Mouse (Mus musculus): Measurements from ENCODE around the gene Avpr1b. TPM values are rescaled to one million over a fixed set of nuclear protein-coding genes. Genes with fewer than 3 reads are reported as not detected.
"Not testable (repeated sequence)": the region's sequence is repeated elsewhere in the genome, so short reads cannot be mapped to it uniquely, and the experiment has no call there.

Gene Avpr1b
- not detected in 2 replicates for polyA plus RNA-seq (2016; fragmentation: Nextera tagmentation; extraction: Ambion mirVana)

- 27% methylated on average over 12 of the region's 12 CpGs for WGBS
- no peak for DNase-seq (ENCODE audit: low spot score)
Measured at GRCm38 (mm10) chr1:131598905-131599304, at the start of gene Avpr1b. TSS of gene Avpr1b (plus strand) at chr1:131599239.

GRCm38 (mm10) chr1:131551956-131552355 is 47.1 kb upstream of the Avpr1b start:
- Histone ChIP-seq H3K4me1 (peaks cover 6% of the 10 kb centered on the region), H3K27me3 (ENCODE audit: insufficient read depth, poor library complexity, severe bottlenecking) (no peaks in the 10 kb centered on the region), H3K36me3 (no peaks in the 10 kb centered on the region), H3K9me3 (no peaks in the 10 kb centered on the region), H3K27ac (no peak overlapping the region), H3K4me3 (no peak overlapping the region)
- WGBS = 83% methylated on average over 2 of the region's 2 CpGs
- no peak for DNase-seq (ENCODE audit: low spot score)

More at GRCm38 (mm10) chr1:131598905-131599304, at the start of gene Avpr1b:
- Histone ChIP-seq H3K4me3 (peak within 1 kb of the TSS; percentile 33), H3K4me1 (peaks cover 21% of the 10 kb centered on the region), H3K27me3 (ENCODE audit: insufficient read depth, poor library complexity, severe bottlenecking) (peaks cover 26% of the 10 kb centered on the region), H3K36me3 (no peaks in the 10 kb centered on the region), H3K9me3 (no peaks in the 10 kb centered on the region), H3K27ac (no peak within 1 kb of the TSS)

GRCm38 (mm10) chr1:131553428-131553827 is 45.6 kb upstream of the Avpr1b start:
- H3K4me3 ChIP-seq = no peak overlapping the region
- no peaks in the 10 kb centered on the region for H3K36me3 ChIP-seq
- no peak overlapping the region for H3K27ac ChIP-seq
- DNase-seq (ENCODE audit: low spot score) = no peak
- no peaks in the 10 kb centered on the region for H3K9me3 ChIP-seq
- no peaks in the 10 kb centered on the region for H3K27me3 ChIP-seq (ENCODE audit: insufficient read depth, poor library complexity, severe bottlenecking)
- peaks cover 6% of the 10 kb centered on the region for H3K4me1 ChIP-seq

GRCm38 (mm10) chr1:131555042-131555812 is 43.8 kb upstream of the Avpr1b start:
- peak overlapping the region; percentile 29; the same call in 1 of the 2 replicates for H3K4me3 ChIP-seq
- H3K36me3 ChIP-seq = no peaks in the 10 kb centered on the region
- 20% methylated on average over 13 of the region's 13 CpGs for WGBS
- peaks cover 6% of the 10 kb centered on the region for H3K4me1 ChIP-seq
- H3K27ac ChIP-seq = peak overlapping the region; percentile 79
- H3K27me3 ChIP-seq (ENCODE audit: insufficient read depth, poor library complexity, severe bottlenecking) = no peaks in the 10 kb centered on the region
- peak; percentile 94 for DNase-seq (ENCODE audit: low spot score)
- H3K9me3 ChIP-seq = no peaks in the 10 kb centered on the region

GRCm38 (mm10) chr1:131560500-131560899 is 38.5 kb upstream of the Avpr1b start:
- H3K4me1 ChIP-seq = peaks cover 6% of the 10 kb centered on the region; the same call in 1 of the 2 replicates
- H3K9me3 ChIP-seq = no peaks in the 10 kb centered on the region
- H3K27me3 ChIP-seq (ENCODE audit: insufficient read depth, poor library complexity, severe bottlenecking) = no peaks in the 10 kb centered on the region
- DNase-seq (ENCODE audit: low spot score) = no peak
- H3K27ac ChIP-seq = no peak overlapping the region
- no peak overlapping the region for H3K4me3 ChIP-seq
- no peaks in the 10 kb centered on the region for H3K36me3 ChIP-seq

GRCm38 (mm10) chr1:131562081-131562480 is 37.0 kb upstream of the Avpr1b start:
- H3K4me3 ChIP-seq = no peak overlapping the region
- WGBS = 87% methylated on average over 2 of the region's 2 CpGs

GRCm38 (mm10) chr1:131566056-131566455 is 33.0 kb upstream of the Avpr1b start:
- WGBS = 46% methylated on average over 11 of the region's 11 CpGs

More at GRCm38 (mm10) chr1:131562081-131562480, 37.0 kb upstream of the Avpr1b start:
- no peak overlapping the region for H3K27ac ChIP-seq
- DNase-seq (ENCODE audit: low spot score) = no peak
- H3K27me3 ChIP-seq (ENCODE audit: insufficient read depth, poor library complexity, severe bottlenecking) = no peaks in the 10 kb centered on the region
- H3K36me3 ChIP-seq = no peaks in the 10 kb centered on the region
- H3K9me3 ChIP-seq = no peaks in the 10 kb centered on the region
- H3K4me1 ChIP-seq = peaks cover 6% of the 10 kb centered on the region; the same call in 1 of the 2 replicates

GRCm38 (mm10) chr1:131569721-131570120 is 29.3 kb upstream of the Avpr1b start:
- WGBS = 68% methylated on average over 6 of the region's 6 CpGs

More at GRCm38 (mm10) chr1:131566056-131566455, 33.0 kb upstream of the Avpr1b start:
- H3K36me3 ChIP-seq; H3K27ac ChIP-seq; DNase-seq (ENCODE audit: low spot score); H3K9me3 ChIP-seq; H3K4me1 ChIP-seq; H3K27me3 ChIP-seq (ENCODE audit: insufficient read depth, poor library complexity, severe bottlenecking); H3K4me3 ChIP-seq: not testable (repeated sequence)

GRCm38 (mm10) chr1:131570391-131570790 is 28.6 kb upstream of the Avpr1b start:
- Histone ChIP-seq H3K4me3 (no peak overlapping the region), H3K36me3 (no peaks in the 10 kb centered on the region), H3K27me3 (ENCODE audit: insufficient read depth, poor library complexity, severe bottlenecking) (no peaks in the 10 kb centered on the region), H3K9me3 (no peaks in the 10 kb centered on the region), H3K4me1 (no peaks in the 10 kb centered on the region), H3K27ac (no peak overlapping the region)
- DNase-seq (ENCODE audit: low spot score) = no peak
- 87% methylated on average over 4 of the region's 4 CpGs for WGBS

More at GRCm38 (mm10) chr1:131569721-131570120, 29.3 kb upstream of the Avpr1b start:
- no peaks in the 10 kb centered on the region for H3K9me3 ChIP-seq
- H3K36me3 ChIP-seq = no peaks in the 10 kb centered on the region
- H3K4me1 ChIP-seq = no peaks in the 10 kb centered on the region
- DNase-seq (ENCODE audit: low spot score) = no peak
- H3K27me3 ChIP-seq (ENCODE audit: insufficient read depth, poor library complexity, severe bottlenecking) = no peaks in the 10 kb centered on the region
- no peak overlapping the region for H3K27ac ChIP-seq
- no peak overlapping the region for H3K4me3 ChIP-seq

GRCm38 (mm10) chr1:131573721-131574120 is 25.3 kb upstream of the Avpr1b start:
- 88% methylated on average over 14 of the region's 14 CpGs for WGBS
- no peaks in the 10 kb centered on the region for H3K36me3 ChIP-seq
- H3K4me1 ChIP-seq = 0 out of 2 replicates have a peak, but pooled peaks cover 3% of the 10 kb centered on the region
- H3K27me3 ChIP-seq (ENCODE audit: insufficient read depth, poor library complexity, severe bottlenecking) = no peaks in the 10 kb centered on the region
- H3K4me3 ChIP-seq = no peak overlapping the region
- DNase-seq (ENCODE audit: low spot score) = peak; percentile 82
- no peak overlapping the region for H3K27ac ChIP-seq
- H3K9me3 ChIP-seq = no peaks in the 10 kb centered on the region

- H3K4me1 ChIP-seq = peaks cover 22% of the 10 kb centered on the region
- H3K4me3 ChIP-seq = no peak overlapping the region
- H3K27ac ChIP-seq = 0 out of 2 replicates have a peak overlapping the region, but pooled peaks have one; percentile 24
- H3K27me3 ChIP-seq (ENCODE audit: insufficient read depth, poor library complexity, severe bottlenecking) = no peaks in the 10 kb centered on the region
- no peaks in the 10 kb centered on the region for H3K36me3 ChIP-seq
- no peaks in the 10 kb centered on the region for H3K9me3 ChIP-seq
- no peak for DNase-seq (ENCODE audit: low spot score)
- 75% methylated on average over 17 of the region's 17 CpGs for WGBS
Measured at GRCm38 (mm10) chr1:131578943-131579680, 19.9 kb upstream of the Avpr1b start.

GRCm38 (mm10) chr1:131580389-131580788 is 18.6 kb upstream of the Avpr1b start:
- Histone ChIP-seq H3K36me3 (no peaks in the 10 kb centered on the region), H3K27ac (0 out of 2 replicates have a peak overlapping the region, but pooled peaks have one; percentile 22), H3K4me1 (peaks cover 22% of the 10 kb centered on the region), H3K4me3 (no peak overlapping the region), H3K9me3 (no peaks in the 10 kb centered on the region), H3K27me3 (ENCODE audit: insufficient read depth, poor library complexity, severe bottlenecking) (no peaks in the 10 kb centered on the region)
- no peak for DNase-seq (ENCODE audit: low spot score)
- 47% methylated on average over 4 of the region's 4 CpGs for WGBS

GRCm38 (mm10) chr1:131583598-131583997 is 15.4 kb upstream of the Avpr1b start:
- 75% methylated on average over 3 of the region's 3 CpGs for WGBS
- H3K27me3 ChIP-seq (ENCODE audit: insufficient read depth, poor library complexity, severe bottlenecking) = no peaks in the 10 kb centered on the region
- H3K27ac ChIP-seq = no peak overlapping the region
- peaks cover 27% of the 10 kb centered on the region for H3K4me1 ChIP-seq
- no peak overlapping the region for H3K4me3 ChIP-seq
- H3K9me3 ChIP-seq = no peaks in the 10 kb centered on the region
- no peaks in the 10 kb centered on the region for H3K36me3 ChIP-seq
- no peak for DNase-seq (ENCODE audit: low spot score)
